Mouse (Mus musculus): ENCODE results near the gene Bcdin3d. TPM values are rescaled to one million over a fixed set of nuclear protein-coding genes. Genes with fewer than 3 reads are reported as not detected.
A peak's percentile ranks its signal among the peaks of the same experiment; 100 is the strongest.
"Not testable (repeated sequence)": the region's sequence is repeated elsewhere in the genome, so short reads cannot be mapped to it uniquely, and the experiment has no call there.

Gene Bcdin3d
- total RNA-seq, 2 experiments from 2014 or later = 5.3 to 6.6 TPM

- peak; percentile 76 to 81 for DNase-seq
These were observed 542 bp downstream of the Bcdin3d start for GRCm38 (mm10) chr15:99473801-99474575.

DNA sequence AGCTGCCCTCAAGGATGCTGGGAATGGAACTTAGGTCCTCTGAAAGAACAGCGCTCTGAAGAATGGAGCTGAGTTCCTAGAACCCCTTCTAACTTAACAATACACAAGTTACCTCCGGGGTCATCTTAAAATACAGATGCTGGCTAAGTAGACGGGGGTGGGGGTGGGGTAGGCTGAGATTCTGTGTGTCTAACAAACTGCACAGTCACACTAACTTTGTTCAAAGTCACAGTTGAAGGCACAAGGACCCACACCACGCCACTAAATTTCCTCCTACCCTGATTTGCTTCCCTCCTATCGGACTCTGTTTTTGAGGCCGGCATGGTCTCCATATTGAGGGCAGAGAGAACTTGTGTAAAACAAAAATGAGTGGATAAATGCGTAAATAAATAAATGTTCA, 1.6 kb downstream of the Bcdin3d start:
- DNase-seq = no peak

- DNase-seq = no peak
These were observed 2.9 kb downstream of the Bcdin3d start for GRCm38 (mm10) chr15:99471677-99472063.

DNA sequence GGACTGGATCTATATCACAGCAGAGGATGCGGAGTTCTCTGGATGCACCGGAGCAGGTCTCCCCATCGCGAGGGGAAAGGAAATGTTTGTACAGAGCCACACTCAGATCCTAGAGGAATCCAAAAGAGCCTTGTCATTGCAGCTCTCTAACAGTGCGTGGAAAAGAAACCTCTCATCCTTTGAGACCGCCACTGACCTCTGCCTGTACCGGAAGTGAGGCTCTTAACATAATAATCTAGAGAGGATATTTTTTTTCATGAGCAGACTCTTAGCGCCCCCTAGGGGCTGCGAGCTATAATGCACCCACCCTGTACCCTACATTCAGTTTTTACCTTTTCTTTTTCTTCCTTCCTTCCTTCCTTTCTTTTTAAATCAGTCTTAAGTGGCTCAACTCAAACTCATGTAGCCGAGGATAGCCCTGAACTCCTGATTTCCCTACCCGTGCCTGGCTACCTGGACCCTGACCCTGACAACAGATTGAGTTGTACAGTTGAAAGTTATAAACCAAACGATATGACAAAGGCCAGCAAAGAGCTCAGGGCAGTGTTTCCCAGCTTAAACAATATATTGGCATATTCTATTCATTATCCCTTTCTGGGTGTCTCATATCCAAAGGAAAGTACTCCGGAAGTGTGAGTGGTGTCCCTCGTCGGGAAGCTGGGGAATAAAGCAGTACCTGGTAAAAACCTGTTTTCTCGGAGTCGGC, 3.4 kb downstream of the Bcdin3d start:
- peak; percentile 53 to 73 for DNase-seq

GRCm38 (mm10) chr15:99470224-99470761, 4.2 kb downstream of the Bcdin3d start:
- DNase-seq = no peak

- DNase-seq = no peak
These were observed 4.8 kb downstream of the Bcdin3d start for GRCm38 (mm10) chr15:99469736-99470135.

GRCm38 (mm10) chr15:99469067-99469466, 5.5 kb downstream of the Bcdin3d start:
- peak; percentile 82 to 87 for DNase-seq

GRCm38 (mm10) chr15:99463194-99463593, 11.3 kb downstream of the Bcdin3d start:
- DNase-seq = no peak

DNA sequence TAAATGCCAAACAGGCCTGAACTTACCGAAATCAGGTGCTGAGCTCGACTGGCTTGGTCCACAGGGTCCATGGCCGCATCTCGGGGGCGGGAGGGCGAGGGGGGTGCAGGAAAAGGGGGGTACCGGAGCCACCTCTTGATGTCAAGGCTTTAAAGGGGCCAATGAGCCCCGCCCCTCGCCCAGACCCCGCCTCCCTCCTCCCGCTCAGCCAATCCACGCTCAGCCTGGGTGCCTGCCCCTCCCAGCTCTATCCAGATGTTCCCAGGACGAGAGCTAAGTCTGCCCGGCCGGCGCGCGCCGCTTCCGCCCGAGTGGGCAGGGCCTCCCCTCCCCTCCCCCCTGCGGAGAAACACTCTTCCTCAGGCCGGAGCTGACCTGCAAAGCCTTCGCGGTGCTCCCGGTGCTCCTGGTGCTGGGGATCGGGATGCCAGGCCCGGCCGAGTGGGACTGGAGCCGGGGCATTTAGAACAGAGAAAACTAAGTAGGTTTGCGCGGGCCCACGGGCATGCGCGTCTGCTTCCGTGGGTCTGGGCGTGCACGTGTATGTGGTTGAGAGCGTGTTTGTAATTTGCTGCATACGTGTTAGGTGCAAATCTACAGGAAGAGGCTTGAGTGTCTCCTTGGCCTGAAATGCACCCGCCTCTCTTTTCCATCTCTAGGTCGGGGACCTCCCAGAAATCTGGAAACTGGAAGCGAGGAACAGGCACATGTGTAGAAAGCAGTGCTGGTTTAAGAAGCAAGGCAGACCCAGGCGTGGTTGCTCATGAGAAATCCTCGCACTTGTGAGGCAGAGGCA, 16.7 kb downstream of the Bcdin3d start, which contains the start of gene Nckap5l:
Gene Nckap5l, minus strand, starts transcription at position 143 of the 796 bp plus-strand sequence.
- peak; percentile 96 for DNase-seq

DNA sequence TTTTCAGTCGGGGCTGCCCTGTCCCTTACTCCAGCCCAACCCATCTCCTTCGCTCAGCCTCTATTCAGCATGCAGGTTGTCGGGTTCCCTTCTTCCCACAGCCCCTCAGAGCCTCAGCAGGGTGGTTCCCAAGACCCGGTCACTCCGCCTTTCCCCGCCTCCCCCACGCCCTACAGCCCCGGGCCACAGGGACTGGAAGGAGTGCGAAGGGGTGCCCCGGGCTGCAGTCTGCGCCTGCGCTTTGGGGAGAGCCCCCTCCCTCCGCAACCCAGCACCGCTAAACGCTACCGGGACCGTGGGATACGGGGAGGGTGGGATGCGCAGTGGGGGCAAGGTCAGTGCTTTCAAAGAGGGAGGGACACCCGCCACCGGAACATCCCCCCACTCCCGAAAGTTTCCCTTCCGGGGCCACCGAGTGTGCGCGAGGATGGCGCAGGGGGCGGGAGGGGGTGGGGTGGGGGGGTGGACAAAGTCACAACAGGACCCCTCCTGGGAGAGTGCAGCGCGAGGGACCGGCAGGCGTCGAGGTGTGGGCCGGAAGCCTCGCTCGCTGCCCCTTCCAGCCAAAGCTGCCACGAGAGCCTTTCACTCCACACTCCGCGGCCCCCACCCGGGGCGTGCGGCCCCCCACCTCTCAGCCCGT, 17.4 kb downstream of the Bcdin3d start:
- peak; percentile 79 to 88 for DNase-seq

GRCm38 (mm10) chr15:99456338-99456962, 18.1 kb downstream of the Bcdin3d start:
- DNase-seq = no peak

- DNase-seq = no peak
These were observed 19.1 kb downstream of the Bcdin3d start for GRCm38 (mm10) chr15:99455415-99455814.

DNA sequence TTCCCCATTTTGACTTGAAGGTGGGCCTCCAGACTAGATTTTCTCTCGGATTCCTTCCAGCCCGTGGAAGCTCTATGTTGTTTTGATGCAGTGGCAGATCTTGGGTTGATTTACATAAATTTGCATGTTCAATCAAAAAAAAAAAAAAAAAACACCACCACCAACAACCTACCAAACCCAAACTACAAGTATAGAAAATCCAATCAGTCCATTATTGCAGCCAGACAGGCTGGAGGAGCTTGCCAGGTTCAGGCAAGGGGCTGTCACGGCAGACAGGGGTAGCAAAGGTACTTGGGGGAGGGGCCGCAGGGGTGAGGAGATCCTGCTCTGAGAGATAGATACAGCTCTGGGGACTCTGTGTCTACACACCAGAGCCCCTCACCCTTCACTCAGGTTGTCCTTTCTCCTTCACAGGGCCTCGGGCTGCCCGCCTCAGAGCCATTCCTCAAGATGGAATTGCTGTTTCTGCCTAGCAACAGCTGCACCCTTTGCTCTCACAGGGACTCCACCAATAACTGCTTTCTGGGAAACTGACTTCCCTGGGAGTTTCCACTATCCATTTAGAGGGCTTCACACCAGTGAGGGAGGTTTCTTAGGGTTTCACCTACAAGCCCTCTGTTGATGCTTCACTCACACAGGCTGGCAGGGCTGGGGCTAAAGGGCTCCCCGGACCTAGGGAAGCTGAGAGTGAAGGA, 19.8 kb downstream of the Bcdin3d start:
- DNase-seq = no peak

GRCm38 (mm10) chr15:99453153-99453900, 21.2 kb downstream of the Bcdin3d start:
- DNase-seq = no peak

- peak; percentile 53 to 62 for DNase-seq
These were observed 24.7 kb downstream of the Bcdin3d start for GRCm38 (mm10) chr15:99449751-99450280.

GRCm38 (mm10) chr15:99449131-99449750, 25.3 kb downstream of the Bcdin3d start:
- peak; percentile 84 to 87 for DNase-seq

DNA sequence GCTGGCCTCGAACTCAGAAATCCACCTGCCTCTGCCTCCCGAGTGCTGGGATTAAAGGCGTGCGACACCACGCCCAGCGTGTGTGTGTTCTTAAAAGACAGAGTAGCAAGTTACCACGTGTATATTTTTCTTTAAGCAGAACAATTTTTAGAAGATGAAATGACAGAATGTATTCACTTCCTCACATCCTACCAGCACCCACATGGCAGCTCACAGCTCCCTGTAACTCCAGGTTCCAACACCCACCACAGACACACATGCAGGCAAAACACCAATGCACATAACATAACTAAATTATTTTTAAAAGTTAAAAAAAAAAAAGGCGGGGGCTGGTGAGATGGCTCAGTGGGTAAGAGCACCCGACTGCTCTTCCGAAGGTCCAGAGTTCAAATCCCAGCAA, 28.4 kb downstream of the Bcdin3d start:
- DNase-seq = not testable (repeated sequence)

DNA sequence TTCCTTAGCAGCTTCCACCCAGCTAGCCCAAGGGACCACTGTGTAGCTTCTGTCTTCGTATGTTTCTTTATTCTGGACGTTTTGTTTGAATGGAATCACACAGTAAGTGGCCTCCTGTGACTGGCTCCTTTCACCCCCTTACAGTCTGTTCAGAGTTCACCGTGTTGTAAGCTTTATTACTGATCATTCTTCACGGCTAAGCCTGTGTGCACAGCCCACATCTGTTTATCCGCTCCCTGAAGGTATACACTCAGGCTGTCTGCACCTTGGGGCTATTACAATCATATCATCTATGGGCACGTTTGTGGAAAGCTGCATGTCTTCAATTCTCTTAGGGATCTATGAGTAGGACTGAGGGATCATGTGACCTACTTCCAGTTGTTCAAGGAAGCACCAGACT, 29.0 kb downstream of the Bcdin3d start:
- DNase-seq = no peak

DNA sequence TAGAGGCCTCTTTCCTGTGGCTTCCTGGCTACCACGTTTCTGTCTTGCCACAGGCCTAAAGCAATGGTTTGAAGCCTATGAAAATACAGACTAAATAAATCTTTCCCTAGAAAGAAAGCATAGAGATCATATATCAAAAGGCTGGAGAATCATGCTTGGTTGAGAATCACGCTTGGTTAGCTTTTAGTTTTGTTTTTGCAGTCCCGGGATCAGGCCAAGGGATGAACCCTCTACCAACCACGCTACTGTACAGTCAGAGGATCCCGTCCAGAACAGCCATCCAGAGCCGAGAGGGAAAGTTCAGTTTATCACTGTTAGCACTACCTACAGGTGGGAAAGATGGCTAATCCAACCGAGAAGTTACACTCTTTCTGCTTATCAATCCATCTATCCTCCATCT, 32.2 kb downstream of the Bcdin3d start:
- DNase-seq = no peak
